Mouse (Mus musculus) CH12.LX (cell line): ENCODE results near the gene Gm10320. TPM values are rescaled to one million over a fixed set of nuclear protein-coding genes. Genes with fewer than 3 reads are reported as not detected.

Experiments
- DNase-seq: peaks from one replicate; pipeline ENCODE4 v3.0.0-alpha.2; 2013; ENCODE audit errors: extremely low read depth
- H3K27ac ChIP-seq: 2 replicates; pipeline ENCODE4 v1.5.1; 2012; ENCODE audit warnings: low read depth, mild to moderate bottlenecking, control low read depth, moderate library complexity; ENCODE audit not compliant: insufficient read depth
- H3K27me3 ChIP-seq: replicated peaks from 2 replicates; pipeline ENCODE3; 2012; ENCODE audit warnings: inconsistent platforms
- H3K36me3 ChIP-seq, 2 experiments: replicated peaks in 1 of 2; 2 replicates each; pipeline versions ENCODE3 to v1.6.1; 2012; ENCODE audit warnings: inconsistent platforms in 1 of 2, low read length in 1 of 2, mild to moderate bottlenecking in 1 of 2, mixed read lengths in 1 of 2, moderate library complexity in 1 of 2; ENCODE audit not compliant: control insufficient read depth in 1 of 2, insufficient read depth in 1 of 2
- H3K4me1 ChIP-seq, 2 experiments: 2 replicates each; pipeline ENCODE4 v1.6.1; 2012; ENCODE audit warnings: inconsistent platforms in 1 of 2, moderate library complexity in 1 of 2; ENCODE audit not compliant: insufficient read depth in 2 of 2, control insufficient read depth in 1 of 2
- H3K4me2 ChIP-seq: 2 replicates; pipeline ENCODE4 v1.6.1; 2012; ENCODE audit warnings: low read depth, mild to moderate bottlenecking, control low read depth; ENCODE audit not compliant: poor library complexity, insufficient read depth, severe bottlenecking
- H3K4me3 ChIP-seq, 3 experiments: fragments of 150-350 bp in 1 of 3; sonication (generic) in 1 of 3; replicated peaks in 1 of 3; 2 replicates each; pipeline versions ENCODE3 to v1.5.1; 2011 to 2012; ENCODE audit warnings: low read depth in 2 of 3, low read length in 2 of 3, mild to moderate bottlenecking in 2 of 3, moderate library complexity in 2 of 3, control low read depth in 1 of 3, improper control_type of control experiment in 1 of 3, inconsistent platforms in 1 of 3, mixed read lengths in 1 of 3; ENCODE audit not compliant: poor library complexity in 1 of 3
- H3K79me2 ChIP-seq: replicated peaks from 2 replicates; pipeline ENCODE4 v1.6.1; 2012; ENCODE audit warnings: mild to moderate bottlenecking, moderate library complexity; ENCODE audit not compliant: control insufficient read depth, poor library complexity, insufficient read depth, severe bottlenecking; ENCODE audit errors: extremely low read depth
- H3K9ac ChIP-seq: 2 replicates; pipeline ENCODE4 v1.6.1; 2012; ENCODE audit warnings: low read depth, mild to moderate bottlenecking, control low read depth, moderate library complexity; ENCODE audit not compliant: insufficient read depth
- H3K9me3 ChIP-seq: replicated peaks from 2 replicates; pipeline ENCODE3; 2012; ENCODE audit warnings: low read length, inconsistent platforms, mixed read lengths
- BHLHE40 ChIP-seq: IDR thresholded peaks from 2 replicates; pipeline ENCODE4 v1.6.1; 2011; ENCODE audit warnings: mild to moderate bottlenecking, low read depth, low read length, improper control_type of control experiment
- CTCF ChIP-seq, 2 experiments: IDR thresholded peaks in 1 of 2; conservative IDR thresholded peaks in 1 of 2; 2 replicates each; pipeline ENCODE4 v1.5.1; 2011 to 2012; ENCODE audit warnings: low read depth in 2 of 2, low read length in 2 of 2, improper control_type of control experiment in 1 of 2, inconsistent platforms in 1 of 2, mild to moderate bottlenecking in 1 of 2, moderate library complexity in 1 of 2
- ELF1 ChIP-seq: IDR thresholded peaks from 2 replicates; pipeline ENCODE4 v1.6.1; 2014; ENCODE audit warnings: low read depth, mild to moderate bottlenecking, inconsistent platforms, low read length, improper control_type of control experiment
- GABPA ChIP-seq: IDR thresholded peaks from 2 replicates; pipeline ENCODE4 v1.6.1; 2012; ENCODE audit warnings: low read depth, low read length, improper control_type of control experiment, inconsistent platforms; ENCODE audit not compliant: insufficient replicate concordance
- HCFC1 ChIP-seq: IDR thresholded peaks from 2 replicates; pipeline ENCODE4 v1.6.1; 2012; ENCODE audit warnings: low read depth, mild to moderate bottlenecking, inconsistent platforms, low read length, improper control_type of control experiment
- IRF4 ChIP-seq: IDR thresholded peaks from 2 replicates; pipeline ENCODE4 v1.6.1; 2014; ENCODE audit warnings: low read depth, mild to moderate bottlenecking, inconsistent platforms, low read length, improper control_type of control experiment
- JUND ChIP-seq: conservative IDR thresholded peaks from 2 replicates; pipeline ENCODE4 v1.6.1; 2011; ENCODE audit warnings: low read depth, low read length, improper control_type of control experiment
- MAX ChIP-seq: IDR thresholded peaks from 2 replicates; pipeline ENCODE4 v1.6.1; 2011; ENCODE audit warnings: low read length, improper control_type of control experiment
- MAZ ChIP-seq: IDR thresholded peaks from 2 replicates; pipeline ENCODE4 v1.6.1; 2012; ENCODE audit warnings: low read depth, mild to moderate bottlenecking, inconsistent platforms, low read length, improper control_type of control experiment, moderate library complexity
- MXI1 ChIP-seq: IDR thresholded peaks from 2 replicates; pipeline ENCODE4 v1.6.1; 2011; ENCODE audit warnings: mild to moderate bottlenecking, low read depth, low read length, improper control_type of control experiment
- MYC ChIP-seq: IDR thresholded peaks from 2 replicates; pipeline ENCODE4 v1.6.1; 2011; ENCODE audit warnings: low read depth, mild to moderate bottlenecking, improper control_type of control experiment, low read length
- PAX5 ChIP-seq: IDR thresholded peaks from 2 replicates; pipeline ENCODE4 v1.6.1; 2012; ENCODE audit warnings: low read length, inconsistent platforms, mixed read lengths
- RAD21 ChIP-seq: IDR thresholded peaks from 2 replicates; pipeline ENCODE4 v1.6.1; 2011; ENCODE audit warnings: low read depth, mild to moderate bottlenecking, low read length, improper control_type of control experiment, moderate library complexity
- RCOR1 ChIP-seq: conservative IDR thresholded peaks from 2 replicates; pipeline ENCODE4 v1.6.1; 2012; ENCODE audit warnings: low read depth, mild to moderate bottlenecking, inconsistent platforms, low read length, improper control_type of control experiment
- SIN3A ChIP-seq: IDR thresholded peaks from 2 replicates; pipeline ENCODE4 v1.6.1; 2012; ENCODE audit warnings: low read length, improper control_type of control experiment, inconsistent platforms
- TCF12 ChIP-seq: IDR thresholded peaks from 2 replicates; pipeline ENCODE4 v1.6.1; 2014; ENCODE audit warnings: low read depth, mild to moderate bottlenecking, inconsistent platforms, low read length, improper control_type of control experiment
- USF2 ChIP-seq: conservative IDR thresholded peaks from 2 replicates; pipeline ENCODE4 v1.6.1; 2011; ENCODE audit warnings: low read depth, low read length, improper control_type of control experiment
- ZC3H11A ChIP-seq: IDR thresholded peaks from 2 replicates; pipeline ENCODE4 v1.6.1; 2012; ENCODE audit warnings: low read depth, mild to moderate bottlenecking, inconsistent platforms, low read length, improper control_type of control experiment
- ZMIZ1 ChIP-seq: IDR thresholded peaks from 2 replicates; pipeline ENCODE4 v1.6.1; 2012; ENCODE audit warnings: low read depth, mild to moderate bottlenecking, inconsistent platforms, low read length, improper control_type of control experiment
- ZNF384 ChIP-seq: IDR thresholded peaks from 2 replicates; pipeline ENCODE4 v1.6.1; 2012; ENCODE audit warnings: low read depth, low read length, improper control_type of control experiment, inconsistent platforms
- dilution Hi-C: fragments of 300-500 bp; cut with MboI; formaldehyde crosslinking; loops from 2 replicates; pipeline ENCODE4 v1.14.3; 2020; ENCODE audit warnings: low sequenced_read_pairs; ENCODE audit not compliant: extremely low pct_unique_long_range_greater_than_20kb, extremely low pct_ligation_motif_present
- in situ Hi-C: fragments of 300-500 bp; cut with MboI; formaldehyde crosslinking; loops from 3 replicates; pipeline ENCODE4 v1.14.3; 2019; ENCODE audit warnings: low sequenced_read_pairs, low pct_ligation_motif_present, low pct_unique_long_range_greater_than_20kb, mixed read lengths
- polyA plus RNA-seq: library from polyadenylated mRNA; unstranded; fragments of >175 nt; gene quantifications from 2 replicates; pipeline ENCODE4 v1.2.1, GENCODE M21; 2012; ENCODE audit warnings: low read depth; ENCODE audit not compliant: insufficient read length
- total RNA-seq, 2 experiments: library from RNA; depleted of rRNA; stranded (reverse); fragments of 300-350 nt in 1 of 2; fragments of >200 nt in 1 of 2; gene quantifications; 2 replicates each; pipeline ENCODE4 v1.2.3; 2012 to 2014

The Gm10320 gene
- total and polyA plus RNA-seq, 3 experiments, result 1.8 to 13.4 (median 8.0) TPM

GRCm38 (mm10) chr13:98518341-98518740, 26.5 kb upstream of the Gm10320 start:
- no peak overlapping the region for H3K9ac ChIP-seq

DNA sequence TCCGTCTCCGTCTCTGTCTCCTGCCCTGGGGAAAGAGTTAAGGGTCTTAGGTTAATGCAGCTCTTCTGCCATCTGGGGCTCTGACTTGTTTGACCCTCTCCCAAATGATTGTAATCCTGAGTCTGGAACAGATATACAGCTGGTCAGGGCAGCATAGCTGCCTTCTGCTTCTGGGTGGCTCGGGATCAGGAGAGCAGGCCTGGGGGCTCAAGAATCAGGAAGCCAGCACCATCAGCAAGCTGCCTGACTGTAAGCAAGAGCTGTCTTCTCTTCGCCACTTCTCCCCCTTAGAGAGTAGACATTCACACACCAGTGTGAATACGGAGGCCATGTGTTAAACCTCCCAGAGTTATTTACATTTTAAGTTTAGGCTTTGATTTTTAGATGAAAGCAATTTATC, 25.9 kb upstream of the Gm10320 start:
- Histone ChIP-seq H3K4me2 (no peak overlapping the region), H3K36me3 (no peaks in the 10 kb centered on the region), H3K4me1 (no peaks in the 10 kb centered on the region), H3K79me2 (no peaks in the 10 kb centered on the region), H3K4me3 (no peak overlapping the region), H3K9me3 (peaks cover 5% of the 10 kb centered on the region), H3K9ac (no peak overlapping the region), H3K27me3 (no peaks in the 10 kb centered on the region), H3K27ac (no peak overlapping the region)
- no peak for DNase-seq
- dilution Hi-C loops, result no loop called here
- in situ Hi-C loops, result no loop called here
- no peak for TF ChIP-seq ZNF384
- TF ChIP-seq, all 38 proteins: peak for 0

More at GRCm38 (mm10) chr13:98518341-98518740, 26.5 kb upstream of the Gm10320 start:
- H3K27me3 ChIP-seq, result no peaks in the 10 kb centered on the region
- in situ Hi-C loops, result no loop called here
- H3K4me1 ChIP-seq, result no peaks in the 10 kb centered on the region
- H3K4me3 ChIP-seq, result no peak overlapping the region
- DNase-seq, result no peak
- peak overlapping the region; percentile 47 for H3K4me2 ChIP-seq
- dilution Hi-C loops, result no loop called here
- peak; percentile 80 for TF ChIP-seq BHLHE40
- no peak for TF ChIP-seq RCOR1
- TF ChIP-seq, all 38 proteins: peak for 1
- no peaks in the 10 kb centered on the region for H3K36me3 ChIP-seq
- H3K27ac ChIP-seq, result no peak overlapping the region
- peaks cover 8% of the 10 kb centered on the region for H3K9me3 ChIP-seq
- no peaks in the 10 kb centered on the region for H3K79me2 ChIP-seq

- dilution Hi-C loops (no loop called here), in situ Hi-C loops (no loop called here)
- Histone ChIP-seq H3K27ac (no peak overlapping the region), H3K4me2 (no peak overlapping the region), H3K36me3 (no peaks in the 10 kb centered on the region), H3K9me3 (no peaks in the 10 kb centered on the region), H3K9ac (no peak overlapping the region), H3K27me3 (no peaks in the 10 kb centered on the region), H3K4me3 (no peak overlapping the region), H3K4me1 (no peaks in the 10 kb centered on the region), H3K79me2 (no peaks in the 10 kb centered on the region)
- TF ChIP-seq ELF1 (no peak), ZC3H11A (no peak), ZMIZ1 (no peak)
- no peak for DNase-seq
Measured at GRCm38 (mm10) chr13:98516985-98517384, 25.2 kb upstream of the Gm10320 start.

GRCm38 (mm10) chr13:98512066-98512465, 20.3 kb upstream of the Gm10320 start:
- no peak for TF ChIP-seq BHLHE40
- TF ChIP-seq JUND, result no peak
- no peak for TF ChIP-seq ZC3H11A
- no peak for TF ChIP-seq PAX5
- no peak for TF ChIP-seq RAD21
- TF ChIP-seq SIN3A, result no peak
- TF ChIP-seq MYC, result no peak
- no peak for TF ChIP-seq IRF4
- no peak for TF ChIP-seq GABPA
- TF ChIP-seq USF2, result no peak
- TF ChIP-seq MXI1, result no peak
- no peak for TF ChIP-seq MAX
- no peak for TF ChIP-seq RCOR1
- no peak for TF ChIP-seq TCF12
- TF ChIP-seq CTCF (conservative IDR thresholded peaks at IDR 0.05 in 1 of 2, IDR thresholded peaks at IDR 0.05 in 1 of 2; ENCODE audit: low read depth in 2 of 2, low read length in 2 of 2), result no peak
- no peak for TF ChIP-seq HCFC1
- TF ChIP-seq MAZ, result no peak
- DNase-seq, result no peak
- Histone ChIP-seq H3K4me3 (no peak overlapping the region), H3K9ac (no peak overlapping the region), H3K27ac (no peak overlapping the region), H3K27me3 (no peaks in the 10 kb centered on the region), H3K9me3 (no peaks in the 10 kb centered on the region), H3K4me1 (no peaks in the 10 kb centered on the region), H3K79me2 (no peaks in the 10 kb centered on the region), H3K36me3 (no peaks in the 10 kb centered on the region), H3K4me2 (no peak overlapping the region)
- in situ Hi-C loops (no loop called here), dilution Hi-C loops (no loop called here)
